Mouse (Mus musculus): ENCODE results near the gene Topbp1.

Gene Topbp1

DNA sequence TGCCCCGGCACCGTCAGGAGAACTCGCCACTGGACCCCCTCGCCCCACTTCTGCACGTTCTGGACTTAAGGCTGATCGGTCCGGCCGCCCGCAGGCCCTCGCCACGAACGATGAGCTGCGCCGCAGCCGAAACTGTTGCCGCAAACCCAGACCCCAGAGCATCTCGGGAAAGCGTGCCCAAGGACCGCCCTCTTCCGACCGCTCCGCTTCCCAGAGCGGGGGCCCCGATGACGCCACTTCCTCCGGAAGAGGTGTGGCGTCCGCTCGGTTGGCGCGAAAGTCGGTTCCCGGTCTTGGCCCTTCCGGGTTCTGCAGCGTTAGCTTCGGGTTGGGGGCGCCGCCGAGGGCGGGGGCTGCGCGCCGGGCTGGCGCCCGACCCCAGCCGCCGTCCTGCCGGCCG is at the start of gene Topbp1, which contains the start of gene 1300017J02Rik:
TSS of gene Topbp1 (plus strand) at position 289 of the 400 bp plus-strand sequence.
TSS of gene 1300017J02Rik (minus strand) at position 156 of the 400 bp plus-strand sequence.
- peak; percentile 97 for DNase-seq (ENCODE audit: low spot score)

DNA sequence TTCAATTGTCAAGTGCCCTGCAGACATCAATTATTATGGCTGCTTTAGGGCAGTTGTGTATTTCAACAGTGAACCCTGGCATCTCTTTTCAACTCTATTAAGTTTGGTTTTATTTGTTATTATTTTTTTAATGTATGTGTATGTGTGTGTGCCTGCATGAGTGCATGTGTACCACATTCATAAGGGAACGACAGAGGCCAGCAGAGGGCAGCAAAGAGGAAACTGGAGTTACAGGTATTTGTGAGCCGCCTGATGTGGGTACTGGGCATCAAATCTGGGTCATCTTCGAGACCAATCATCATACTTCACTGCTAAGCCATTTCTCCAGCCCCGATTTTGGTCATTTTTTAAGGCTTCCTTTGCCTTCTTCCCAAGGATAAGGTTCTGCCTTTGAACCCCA is 39.2 kb upstream of the Topbp1 start:
- DNase-seq (ENCODE audit: low spot score), result no peak

DNA sequence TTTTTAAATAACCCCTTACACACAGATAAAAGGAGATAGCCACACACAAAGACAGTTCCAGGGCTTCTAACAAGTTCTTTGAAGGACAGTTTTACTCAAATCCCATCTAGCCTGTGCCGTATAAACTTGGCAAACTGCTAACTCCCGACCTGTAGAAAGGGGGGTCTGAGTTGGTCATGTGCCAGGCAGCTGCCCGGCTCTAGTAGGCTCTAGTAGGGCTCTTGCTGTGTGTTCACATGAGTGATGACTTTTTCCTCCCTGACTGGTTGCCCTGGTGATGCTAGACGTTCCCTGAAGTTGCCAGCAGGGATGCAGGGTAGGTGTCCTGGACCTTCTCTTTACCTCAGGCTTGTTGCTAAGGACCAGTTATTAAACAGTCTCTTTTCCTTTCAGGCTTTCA is 33.9 kb upstream of the Topbp1 start:
- DNase-seq (ENCODE audit: low spot score), result no peak

DNA sequence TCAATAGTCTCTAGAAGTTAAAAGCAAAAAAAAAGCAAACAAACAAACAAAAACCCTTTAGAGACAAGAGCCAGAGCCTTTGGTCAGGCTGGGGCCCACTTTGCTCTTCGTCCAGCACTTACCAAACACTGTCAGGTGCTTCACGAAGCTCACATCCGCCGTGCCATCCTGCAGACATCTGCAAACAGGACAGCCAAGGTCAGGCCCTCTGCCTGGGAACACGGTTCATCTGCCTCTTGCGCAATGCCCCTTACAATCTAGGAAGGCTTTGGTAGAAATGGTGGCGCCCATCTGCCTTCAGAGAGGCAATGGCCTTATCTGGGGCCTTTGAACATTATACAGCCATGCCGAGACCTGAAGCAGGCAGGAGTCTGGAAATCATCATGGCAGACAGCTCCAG is 30.2 kb upstream of the Topbp1 start:
- no peak for DNase-seq (ENCODE audit: low spot score)

DNA sequence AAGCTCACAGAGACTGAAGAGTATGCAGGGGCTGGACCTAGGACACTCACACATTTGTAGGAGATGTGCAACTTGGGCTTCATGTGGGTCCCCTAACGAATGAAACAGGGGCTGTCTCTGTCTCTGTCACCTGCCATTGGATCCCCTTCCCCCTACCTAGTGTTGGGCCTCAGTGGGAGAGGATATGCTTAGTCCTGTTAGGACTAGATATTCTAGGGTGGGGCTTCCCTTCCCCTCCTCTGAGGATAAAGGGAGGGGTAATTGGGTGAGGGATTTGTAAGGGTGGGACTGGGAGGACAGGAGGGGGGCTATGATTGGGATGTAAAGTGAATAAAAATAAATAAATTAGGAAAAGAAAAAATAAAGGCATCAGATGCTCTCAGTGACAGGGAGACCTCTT is 29.3 kb upstream of the Topbp1 start:
- no peak for DNase-seq (ENCODE audit: low spot score)

DNA sequence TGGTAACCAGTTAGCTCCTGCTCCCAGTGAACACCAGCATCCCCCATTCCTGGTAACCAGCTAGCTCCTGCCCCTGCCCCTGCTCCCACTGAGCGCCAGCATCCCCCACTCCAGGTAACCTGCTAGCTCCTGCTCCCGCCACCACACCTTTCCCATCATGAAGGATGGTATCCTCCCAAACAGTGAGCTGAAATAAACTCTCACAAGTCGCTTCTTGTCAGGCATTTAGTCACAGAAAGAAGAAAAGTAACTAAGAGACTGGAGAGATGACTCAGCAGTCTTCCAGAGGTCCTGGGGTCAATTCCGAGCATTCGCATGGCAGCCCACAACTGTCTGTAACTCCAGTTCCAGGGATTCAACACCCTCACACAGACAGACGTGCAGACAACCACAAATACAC is 28.1 kb upstream of the Topbp1 start:
- no peak for DNase-seq (ENCODE audit: low spot score)

DNA sequence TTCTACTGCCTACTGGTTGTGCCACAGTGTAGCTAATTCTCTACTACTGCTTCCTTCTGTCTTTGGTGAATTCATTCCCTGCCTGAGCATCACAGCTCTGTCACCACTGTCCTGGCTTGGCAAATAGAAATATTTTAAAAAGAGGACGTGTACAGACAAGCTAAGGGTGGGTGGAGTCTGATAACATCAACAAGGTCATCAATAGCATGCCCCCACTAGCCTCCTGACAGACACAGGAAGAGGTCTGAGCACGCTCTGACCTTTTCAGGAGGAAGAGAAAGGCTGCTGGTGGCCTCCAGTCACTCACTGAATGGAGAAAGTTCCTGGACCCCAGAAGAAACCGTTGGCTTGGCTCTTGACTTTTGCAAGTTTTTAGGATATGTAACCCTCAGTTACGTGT is 18.6 kb upstream of the Topbp1 start:
- DNase-seq (ENCODE audit: low spot score), result peak; percentile 13

DNA sequence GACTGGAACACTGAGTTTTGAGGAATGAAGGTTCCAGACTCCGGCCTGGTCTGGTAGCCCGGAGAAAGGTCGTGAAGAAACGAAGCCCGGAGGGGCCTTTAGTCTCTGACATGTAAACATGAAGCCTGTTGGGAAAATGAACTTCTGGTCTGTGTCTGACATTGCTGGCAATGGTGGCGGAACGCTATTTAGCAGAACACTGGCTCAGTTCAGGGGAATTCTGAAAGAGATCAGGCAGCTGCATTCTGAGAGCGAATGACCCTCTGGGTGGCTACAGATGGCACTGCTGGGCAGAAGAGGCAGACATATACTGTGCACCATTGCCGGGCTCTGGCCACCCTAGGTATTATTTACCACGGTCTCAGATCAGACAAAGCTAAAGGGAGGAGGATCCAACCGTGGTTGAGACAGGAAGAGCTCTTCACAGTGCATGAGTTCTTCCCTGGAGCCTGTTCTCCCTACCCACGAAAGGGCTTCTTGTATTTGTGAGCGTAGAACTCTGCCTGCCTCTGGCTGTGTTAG is 18.1 kb upstream of the Topbp1 start:
- DNase-seq (ENCODE audit: low spot score), result no peak

DNA sequence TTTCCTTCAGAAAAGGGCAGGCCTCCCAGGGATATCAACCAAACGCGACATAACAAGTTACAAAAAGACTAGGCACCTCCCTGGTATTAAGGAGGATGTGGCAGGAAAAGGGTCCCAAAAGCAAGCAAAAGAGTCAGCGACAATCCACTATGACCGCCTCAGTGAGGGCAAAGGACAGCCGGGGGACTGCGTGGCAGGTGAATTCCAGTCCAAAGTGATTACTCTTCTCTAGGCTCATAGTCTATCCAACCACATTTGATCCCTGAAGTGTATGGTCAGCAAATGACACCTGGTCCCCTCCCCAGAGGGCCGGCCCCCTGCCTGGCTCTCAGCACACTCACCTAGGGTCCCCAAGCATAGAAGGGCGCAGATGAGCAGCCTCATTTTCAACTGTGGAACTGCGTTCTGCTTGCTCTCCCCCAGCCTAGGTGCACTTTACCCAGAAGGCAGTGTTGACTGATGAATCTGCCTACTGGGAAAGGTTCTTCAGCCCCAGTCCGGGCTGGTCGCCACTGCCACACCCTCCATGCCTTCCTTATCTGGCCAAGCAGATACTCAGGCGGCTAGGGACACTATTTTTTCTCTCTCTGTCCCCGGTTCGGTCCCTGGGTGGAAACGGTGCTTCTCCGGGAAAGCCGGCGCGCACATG is 17.1 kb upstream of the Topbp1 start:
- DNase-seq (ENCODE audit: low spot score), result no peak

DNA sequence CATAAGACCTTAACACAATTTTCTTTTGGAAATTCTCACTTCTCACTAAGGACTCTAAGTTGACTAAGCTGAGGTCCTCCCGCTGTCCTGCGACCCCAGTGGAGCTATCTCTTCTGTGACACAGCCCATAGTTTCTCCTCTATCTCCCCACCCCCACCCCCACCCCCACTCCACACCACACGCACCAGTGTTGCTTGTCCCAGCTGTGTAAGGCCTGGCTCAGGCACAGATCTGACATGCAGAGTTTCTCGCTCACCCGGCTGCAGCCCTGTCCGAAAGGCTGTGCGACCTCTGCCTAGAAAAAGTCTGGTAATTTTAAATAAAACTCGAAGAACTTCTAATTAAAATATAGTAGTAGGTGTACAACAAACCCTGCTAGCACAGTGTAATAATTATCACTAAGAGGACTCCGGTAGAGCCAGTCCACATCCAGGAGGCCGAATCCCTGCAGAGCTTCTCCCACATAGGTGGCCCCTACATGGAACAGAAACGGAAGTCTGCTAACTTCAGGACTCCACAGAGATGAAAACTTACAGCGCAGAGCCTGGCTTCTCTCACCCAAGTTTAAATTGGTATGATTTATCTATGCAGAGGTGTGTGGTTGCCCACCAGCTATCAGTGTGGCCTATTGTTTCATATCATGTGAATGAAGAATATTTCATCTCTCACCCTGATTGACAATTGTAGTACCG is 16.4 kb upstream of the Topbp1 start:
- no peak for DNase-seq (ENCODE audit: low spot score)

DNA sequence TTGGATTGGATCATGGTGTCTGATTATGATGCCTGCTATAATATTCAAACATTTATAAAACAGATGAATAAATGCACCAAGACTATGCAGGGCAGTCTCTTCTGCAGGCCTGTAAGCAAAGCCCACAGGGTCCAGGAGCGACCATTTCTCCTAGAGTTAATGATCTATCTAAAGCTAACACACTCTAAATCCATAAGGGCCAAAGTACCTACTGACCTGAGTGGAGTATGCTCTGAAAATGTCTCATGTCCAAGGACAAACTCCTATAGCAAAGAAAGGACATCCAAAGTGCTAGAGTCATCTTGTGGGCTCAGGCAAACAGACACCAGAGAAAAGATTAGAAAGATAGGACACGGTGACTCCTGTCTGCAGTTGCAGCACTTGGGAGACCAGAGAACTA is 10.5 kb upstream of the Topbp1 start:
- DNase-seq (ENCODE audit: low spot score), result no peak

DNA sequence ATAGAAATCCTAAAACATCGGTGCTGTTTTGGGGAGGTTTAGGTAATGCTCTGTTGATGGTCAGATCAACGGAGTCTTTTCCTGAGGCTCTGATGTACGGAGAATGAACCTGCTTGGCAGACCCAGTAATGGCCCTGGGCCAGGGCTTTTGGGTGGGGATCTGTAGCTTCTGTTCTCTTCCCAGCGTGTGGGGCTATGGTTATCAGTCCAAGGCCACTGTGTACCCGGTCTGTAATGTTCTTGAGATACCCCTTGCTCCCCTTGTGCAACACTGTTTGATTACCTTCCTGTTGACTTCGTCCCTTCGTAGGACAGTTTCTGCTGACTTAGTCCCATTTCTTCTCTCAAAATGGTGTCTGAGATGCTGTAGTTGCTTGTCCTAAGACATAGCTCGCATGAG is 3.9 kb upstream of the Topbp1 start:
- no peak for DNase-seq (ENCODE audit: low spot score)

DNA sequence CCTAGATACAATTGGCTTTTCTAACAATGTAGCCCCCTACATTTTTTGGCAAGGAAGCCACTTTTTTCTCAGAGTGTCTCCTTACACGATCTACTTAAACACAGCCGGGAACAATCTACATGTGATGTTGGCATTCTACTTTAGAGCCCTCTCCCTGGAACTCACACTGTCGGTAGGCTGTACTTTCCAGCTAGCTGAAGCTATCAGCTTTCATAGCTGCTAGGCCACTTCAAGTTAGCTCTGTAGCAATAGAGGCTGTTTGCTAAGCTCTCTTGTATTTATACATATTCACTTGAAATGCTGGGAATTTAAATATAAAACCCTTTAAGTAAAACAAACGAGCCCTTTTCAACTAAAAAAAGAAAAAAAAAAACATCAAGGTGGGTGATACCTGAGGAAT is 2.8 kb upstream of the Topbp1 start:
- DNase-seq (ENCODE audit: low spot score), result no peak

DNA sequence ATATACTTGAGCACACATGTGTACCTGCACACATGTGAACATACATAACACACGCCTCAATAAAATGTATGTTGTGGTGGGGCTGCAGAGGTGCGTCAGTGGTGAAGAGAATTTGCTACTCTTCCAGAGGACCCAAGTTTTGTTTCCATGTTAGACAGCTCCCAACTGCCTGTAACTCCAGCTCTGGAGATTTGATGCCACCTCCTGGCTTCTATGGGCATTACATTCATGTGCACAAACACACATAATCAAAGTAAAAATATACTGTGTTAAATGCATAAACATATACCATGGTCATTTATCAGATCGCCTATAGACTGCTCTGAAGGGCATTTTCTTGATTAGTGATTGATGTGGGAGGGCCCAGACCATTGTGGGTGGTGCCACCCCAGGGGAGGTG is 2.3 kb upstream of the Topbp1 start:
- peak; percentile 65 for DNase-seq (ENCODE audit: low spot score)

DNA sequence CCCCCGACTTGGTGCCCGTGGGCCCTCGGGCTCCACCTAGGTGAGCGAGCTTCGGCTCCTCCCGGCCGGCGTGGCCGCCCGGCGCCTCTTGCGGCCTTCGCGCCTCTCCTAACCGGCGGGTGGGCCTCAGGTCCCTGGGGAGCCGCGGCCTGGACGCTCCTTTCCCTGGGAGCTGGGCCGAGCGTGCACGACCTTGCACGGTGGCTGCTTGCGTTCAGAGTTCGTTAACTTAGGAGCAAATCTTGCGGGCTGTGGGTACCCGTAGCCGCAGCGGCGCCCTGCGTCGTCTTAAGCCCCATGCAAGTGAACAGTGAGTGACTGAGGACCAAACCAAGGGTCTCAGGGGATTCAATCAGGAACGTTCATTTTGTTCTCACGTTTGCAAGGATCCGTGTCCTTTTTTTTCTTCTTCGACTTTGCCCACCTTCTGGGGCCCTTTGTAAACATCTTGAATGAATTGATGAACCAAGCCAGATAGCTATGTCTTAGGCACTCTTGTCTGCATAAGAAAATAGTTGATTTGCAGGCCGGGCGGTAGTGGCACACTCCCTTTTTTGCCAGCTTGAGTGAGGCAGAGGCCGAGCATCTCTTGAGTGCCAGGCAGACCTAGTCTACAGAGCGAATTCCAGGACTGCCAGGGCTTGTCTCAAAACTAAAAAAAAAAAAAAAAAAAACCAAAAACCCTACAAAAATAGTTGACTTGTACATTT is 472 bp downstream of the Topbp1 start:
- peak; percentile 68 for DNase-seq (ENCODE audit: low spot score)

DNA sequence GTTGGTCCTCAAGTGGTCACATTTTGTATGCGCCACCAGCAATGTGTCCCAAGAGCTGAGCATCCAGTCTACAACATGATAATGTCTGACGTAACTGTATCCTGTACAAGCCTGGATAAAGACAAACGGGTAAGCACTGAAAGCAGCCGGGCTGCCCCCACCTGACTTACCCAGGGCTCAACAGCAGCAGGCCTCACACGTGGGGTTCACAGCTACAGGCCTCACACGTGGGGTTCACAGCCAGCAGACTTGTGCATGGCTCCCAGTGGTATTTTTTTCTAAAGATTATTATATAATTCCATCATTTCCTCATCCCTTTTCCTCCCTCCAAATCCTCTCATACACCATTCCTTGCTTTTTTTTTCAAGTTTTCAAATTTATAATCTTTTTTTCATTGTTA is 4.8 kb downstream of the Topbp1 start:
- no peak for DNase-seq (ENCODE audit: low spot score)

DNA sequence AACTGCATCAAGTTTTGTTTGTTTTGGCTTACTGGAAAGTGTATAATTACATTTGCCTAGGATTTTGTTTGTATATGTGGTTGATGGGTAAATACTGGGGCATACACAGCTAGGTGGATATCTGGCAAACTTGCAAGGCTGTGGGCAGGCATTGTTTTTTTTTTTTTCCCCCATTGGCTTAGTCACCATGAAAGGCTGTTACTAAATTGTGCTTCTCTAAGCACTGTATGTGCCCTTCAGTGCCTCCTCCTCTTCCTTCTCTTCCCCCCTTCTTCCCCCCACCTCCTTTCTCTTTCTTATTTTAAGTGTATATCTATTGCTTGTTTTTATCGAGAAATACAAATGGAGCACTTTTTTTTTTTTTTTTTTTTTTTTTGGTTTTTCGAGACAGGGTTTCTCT is 19.7 kb downstream of the Topbp1 start:
- no peak for DNase-seq (ENCODE audit: low spot score)

DNA sequence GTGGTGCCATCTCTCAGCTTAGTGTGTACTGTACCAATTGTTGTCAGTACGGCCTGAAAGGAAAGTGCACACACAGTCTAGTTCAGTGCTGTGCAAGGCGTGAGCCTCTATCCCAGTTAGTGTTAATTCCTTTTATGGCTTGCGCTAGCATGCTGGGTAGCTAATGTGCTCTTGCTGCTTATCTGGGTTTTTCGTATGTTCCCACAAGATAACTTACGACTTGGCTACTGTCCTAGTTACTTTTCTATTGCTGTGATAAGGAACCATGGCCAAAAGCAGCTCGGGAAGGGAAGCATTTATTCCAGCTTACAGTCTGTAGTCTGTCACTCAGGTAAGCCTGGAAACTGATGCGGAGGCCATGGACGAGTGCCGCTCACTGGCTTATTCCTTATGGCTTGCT is 21.4 kb downstream of the Topbp1 start:
- no peak for DNase-seq (ENCODE audit: low spot score)

DNA sequence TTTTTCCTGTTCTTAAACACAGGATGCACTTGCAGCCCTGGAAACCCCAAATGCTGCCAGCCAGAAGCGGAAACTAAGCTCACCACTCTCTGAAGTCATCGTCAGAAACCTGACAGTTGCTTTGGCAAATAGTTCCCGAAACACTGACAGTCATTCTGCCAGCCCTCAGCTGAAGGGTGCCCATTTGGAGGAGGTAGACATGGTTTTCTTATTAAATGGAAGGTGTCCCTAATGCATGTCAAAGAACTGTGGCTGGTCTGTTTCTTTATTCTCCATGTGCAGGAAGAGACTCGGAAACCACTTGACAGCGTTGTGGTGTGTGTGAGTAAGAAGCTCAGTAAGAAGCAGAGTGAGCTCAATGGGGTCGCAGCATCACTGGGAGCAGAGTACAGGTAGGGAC is 27.6 kb downstream of the Topbp1 start:
- DNase-seq (ENCODE audit: low spot score), result no peak

DNA sequence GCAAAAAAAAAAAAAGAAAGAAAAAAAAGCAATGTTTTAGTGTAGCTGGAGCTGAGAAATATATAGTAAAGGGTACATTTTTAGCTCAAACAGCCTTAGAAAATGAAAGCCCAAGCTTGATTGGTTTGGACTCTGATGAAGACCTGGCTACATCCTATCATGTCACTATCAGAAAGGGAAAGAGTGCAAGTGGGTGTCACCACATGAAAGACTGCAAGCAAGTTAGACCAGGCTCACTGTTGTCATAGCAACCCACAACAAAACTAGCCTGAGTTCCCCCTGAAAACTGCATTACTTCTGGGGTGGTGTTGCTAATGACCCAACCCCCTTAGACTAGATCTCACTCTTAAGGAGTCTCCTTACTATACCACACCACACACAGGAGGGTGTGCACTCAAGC is 31.9 kb downstream of the Topbp1 start:
- DNase-seq (ENCODE audit: low spot score), result no peak

DNA sequence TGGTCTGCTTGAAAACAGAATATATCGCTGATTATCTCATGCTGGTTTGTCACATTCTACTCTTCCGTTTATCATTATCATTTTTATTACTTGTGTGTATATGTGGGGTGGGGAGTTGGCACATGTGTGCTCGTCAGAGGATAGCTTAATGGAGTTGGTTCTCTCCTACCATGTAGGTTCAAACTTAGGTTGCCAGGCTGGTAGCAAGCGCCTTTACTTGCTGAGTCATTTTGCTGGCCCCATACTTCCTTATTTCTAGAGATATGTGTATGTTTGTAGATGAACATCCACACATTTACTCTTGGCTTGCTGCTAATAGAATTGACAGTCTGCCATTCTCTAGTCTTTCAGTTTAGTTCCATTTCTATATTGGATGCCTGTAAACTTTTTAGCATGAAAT is 42.0 kb downstream of the Topbp1 start:
- no peak for DNase-seq (ENCODE audit: low spot score)

DNA sequence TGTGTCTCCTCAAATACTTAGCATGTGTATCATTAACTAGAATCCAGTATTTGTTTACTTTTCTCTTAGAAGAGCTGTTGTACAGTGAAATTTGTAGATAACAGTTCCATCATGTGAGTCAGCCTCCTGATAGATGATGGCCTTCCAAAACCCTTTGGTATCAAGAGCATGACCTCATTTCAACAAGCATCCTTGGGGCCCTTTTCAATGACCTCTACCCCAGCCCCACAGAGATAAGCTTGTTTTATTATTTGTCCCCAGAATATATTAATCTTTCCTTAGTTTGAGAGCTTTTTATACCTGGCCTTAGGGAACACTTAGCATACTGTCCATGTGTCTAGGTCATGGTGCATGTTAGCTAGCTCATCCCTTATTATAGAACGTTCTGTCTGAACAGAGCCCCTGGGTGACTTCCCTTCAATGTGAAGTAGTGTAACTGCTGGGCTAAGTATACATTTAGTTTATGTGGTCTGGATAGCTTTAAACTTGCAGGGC is 43.0 kb downstream of the Topbp1 start:
- no peak for DNase-seq (ENCODE audit: low spot score)

DNA sequence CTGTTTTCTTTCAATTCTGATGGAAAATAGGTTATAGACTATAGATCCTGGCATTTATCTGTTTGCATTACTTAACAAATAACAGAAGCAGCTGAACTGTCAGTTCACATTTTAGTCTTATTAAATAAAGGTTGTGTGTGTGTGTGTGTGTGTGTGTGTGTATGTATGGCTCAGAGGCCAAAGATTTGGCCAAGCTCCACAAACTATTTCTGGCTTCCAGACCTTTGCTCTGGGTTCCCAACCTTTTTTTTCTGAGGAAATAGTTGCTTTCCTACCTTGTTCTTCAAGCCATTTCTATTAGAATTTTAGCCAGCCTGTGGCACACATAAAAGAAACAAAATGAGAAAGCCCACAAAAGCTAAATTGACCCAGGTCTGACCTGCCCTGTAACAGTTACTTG is 43.8 kb downstream of the Topbp1 start:
- no peak for DNase-seq (ENCODE audit: low spot score)
